Mouse (Mus musculus) limb, embryonic 14.5 days (tissue): ENCODE results near the gene Cdh9. TPM values are rescaled to one million over a fixed set of nuclear protein-coding genes. Genes with fewer than 3 reads are reported as not detected.
A peak's percentile ranks its signal among the peaks of the same experiment; 100 is the strongest.

ENCODE experiments used
- ATAC-seq: fragments of 200-750 bp; cut with Nextera tagmentation; 2 replicates; pipeline ENCODE4 v1.8.0; 2017; ENCODE audit warnings: low read depth, moderate number of reproducible peaks, moderate TSS enrichment; ENCODE audit not compliant: low FRiP score
- DNase-seq: peaks from one replicate; pipeline ENCODE4 v3.0.0-alpha.2; 2015; ENCODE audit warnings: low spot score
- H3K27ac ChIP-seq: fragments of 300-500 bp; sonication (generic); replicated peaks from 2 replicates; pipeline ENCODE4 v1.5.1; 2014; ENCODE audit warnings: low read depth, mild to moderate bottlenecking, low read length, moderate library complexity, mixed read lengths
- H3K27me3 ChIP-seq: fragments of 300-500 bp; sonication (generic); 2 replicates; pipeline ENCODE4 v1.6.1; 2014; ENCODE audit warnings: low read length, mixed read lengths; ENCODE audit not compliant: control insufficient read depth, insufficient read depth
- H3K36me3 ChIP-seq: fragments of 300-500 bp; sonication (generic); 2 replicates; pipeline ENCODE4 v1.6.1; 2014; ENCODE audit warnings: mild to moderate bottlenecking, low read length, moderate library complexity, mixed read lengths; ENCODE audit not compliant: control insufficient read depth, insufficient read depth
- H3K4me1 ChIP-seq: fragments of 300-500 bp; sonication (generic); 2 replicates; pipeline ENCODE4 v1.6.1; 2014; ENCODE audit warnings: antibody characterized with exemption, low read length, mixed read lengths; ENCODE audit not compliant: control insufficient read depth, insufficient read depth
- H3K4me2 ChIP-seq: fragments of 300-500 bp; sonication (generic); replicated peaks from 2 replicates; pipeline ENCODE4 v1.6.1; 2014; ENCODE audit warnings: low read depth, mild to moderate bottlenecking, low read length, moderate library complexity; ENCODE audit not compliant: severe bottlenecking
- H3K4me3 ChIP-seq: fragments of 300-500 bp; sonication (generic); replicated peaks from 2 replicates; pipeline ENCODE4 v1.5.1; 2014; ENCODE audit warnings: low read length
- H3K9ac ChIP-seq: fragments of 300-500 bp; sonication (generic); 2 replicates; pipeline ENCODE4 v1.6.1; 2014; ENCODE audit warnings: mild to moderate bottlenecking, low read depth, low read length, moderate library complexity; ENCODE audit not compliant: severe bottlenecking
- H3K9me3 ChIP-seq: fragments of 300-500 bp; sonication (generic); 2 replicates; pipeline ENCODE4 v1.6.1; 2016; ENCODE audit warnings: low read length; ENCODE audit not compliant: control insufficient read depth
- POLR2A ChIP-seq: fragments of 200-500 bp; IDR thresholded peaks from 2 replicates; pipeline ENCODE4 v1.8.0; 2012; ENCODE audit warnings: inconsistent platforms, mild to moderate bottlenecking, moderate library complexity, borderline replicate concordance; ENCODE audit not compliant: insufficient read depth, insufficient read length; ENCODE audit errors: extremely low read depth
- WGBS: fragments of 180-500 bp; shearing (Covaris S2); extraction: QIAGEN DNeasy Blood & Tissue Kit; methylation state at CpG from one replicate; pipeline ENCODE4 v1.1.7; 2014; 5-methylcytosine and 5-hydroxymethylcytosine counted together
- polyA plus RNA-seq, 2 experiments: library from polyadenylated mRNA; depleted of rRNA in 1 of 2; stranded (reverse) in 1 of 2; unstranded in 1 of 2; fragments of >200 nt; fragmentation: Nextera tagmentation in 1 of 2; extraction: Ambion mirVana in 1 of 2; gene quantifications; 2 replicates each; pipeline versions ENCODE4 v1.2.1 to v1.2.3; 2012 to 2014

Gene Cdh9
- 0.51 and 0.52 TPM in 2 replicates for polyA plus RNA-seq (2012; rRNA removed)
- 0.46 and 0.83 TPM in 2 replicates for polyA plus RNA-seq (2014; fragmentation: Nextera tagmentation; extraction: Ambion mirVana)

GRCm38 (mm10) chr15:16728470-16729011, at the start of gene Cdh9:
Cdh9 (plus strand) TSS chr15:16728756.
- ATAC-seq = no peak
- Histone ChIP-seq H3K9ac (peak within 1 kb of the TSS; percentile 40; the same call in 1 of the 2 replicates), H3K36me3 (no peaks in the 10 kb centered on the region), H3K27ac (no peak within 1 kb of the TSS), H3K4me3 (peak within 1 kb of the TSS; percentile 29), H3K4me2 (peak within 1 kb of the TSS; percentile 57), H3K27me3 (no peaks in the 10 kb centered on the region), H3K4me1 (0 out of 2 replicates have a peak, but pooled peaks cover 2% of the 10 kb centered on the region), H3K9me3 (no peaks in the 10 kb centered on the region)
- WGBS = 3% methylated on average over 14 of the region's 14 CpGs
- peak; percentile 31 for DNase-seq
- TF ChIP-seq POLR2A = no peak

GRCm38 (mm10) chr15:16679096-16679495, 49.5 kb upstream of the Cdh9 start:
- Histone ChIP-seq H3K9ac (no peak overlapping the region), H3K27me3 (no peaks in the 10 kb centered on the region), H3K4me2 (no peak overlapping the region), H3K36me3 (no peaks in the 10 kb centered on the region), H3K9me3 (no peaks in the 10 kb centered on the region), H3K27ac (no peak overlapping the region), H3K4me3 (no peak overlapping the region), H3K4me1 (no peaks in the 10 kb centered on the region)
- 82% methylated on average over 5 of the region's 5 CpGs for WGBS
- DNase-seq (no peak), ATAC-seq (no peak)
- no peak for TF ChIP-seq POLR2A

GRCm38 (mm10) chr15:16699821-16700220, 28.7 kb upstream of the Cdh9 start:
- Histone ChIP-seq H3K27ac (no peak overlapping the region), H3K4me1 (no peaks in the 10 kb centered on the region), H3K9ac (no peak overlapping the region), H3K36me3 (no peaks in the 10 kb centered on the region), H3K4me3 (no peak overlapping the region), H3K9me3 (no peaks in the 10 kb centered on the region), H3K27me3 (no peaks in the 10 kb centered on the region), H3K4me2 (no peak overlapping the region)
- 83% methylated on average over 3 of the region's 3 CpGs for WGBS
- no peak for DNase-seq
- no peak for TF ChIP-seq POLR2A
- no peak for ATAC-seq

- no peaks in the 10 kb centered on the region for H3K4me1 ChIP-seq
- TF ChIP-seq POLR2A = no peak
- DNase-seq = no peak
- H3K36me3 ChIP-seq = no peaks in the 10 kb centered on the region
- H3K9ac ChIP-seq = no peak overlapping the region
- H3K27me3 ChIP-seq = no peaks in the 10 kb centered on the region
- H3K4me2 ChIP-seq = no peak overlapping the region
- 67% methylated on average over 1 of the region's 1 CpGs for WGBS
- H3K27ac ChIP-seq = no peak overlapping the region
- no peak overlapping the region for H3K4me3 ChIP-seq
- H3K9me3 ChIP-seq = no peaks in the 10 kb centered on the region
- no peak for ATAC-seq
Measured at GRCm38 (mm10) chr15:16702340-16702739, 26.2 kb upstream of the Cdh9 start.

GRCm38 (mm10) chr15:16739088-16739487, 10.5 kb downstream of the Cdh9 start:
- DNase-seq (no peak), ATAC-seq (no peak)
- Histone ChIP-seq H3K4me2 (no peak overlapping the region), H3K4me1 (no peaks in the 10 kb centered on the region), H3K27me3 (no peaks in the 10 kb centered on the region), H3K9ac (no peak overlapping the region), H3K4me3 (no peak overlapping the region), H3K36me3 (no peaks in the 10 kb centered on the region), H3K9me3 (no peaks in the 10 kb centered on the region), H3K27ac (no peak overlapping the region)
- no peak for TF ChIP-seq POLR2A
- WGBS = 58% methylated on average over 4 of the region's 4 CpGs

- Histone ChIP-seq H3K36me3 (no peaks in the 10 kb centered on the region), H3K9ac (no peak overlapping the region), H3K9me3 (no peaks in the 10 kb centered on the region), H3K4me2 (no peak overlapping the region), H3K27me3 (no peaks in the 10 kb centered on the region), H3K4me1 (no peaks in the 10 kb centered on the region), H3K4me3 (no peak overlapping the region), H3K27ac (no peak overlapping the region)
- no peak for TF ChIP-seq POLR2A
- no peak for DNase-seq
- 92% methylated on average over 1 of the region's 1 CpGs for WGBS
- ATAC-seq = no peak
Measured at GRCm38 (mm10) chr15:16746672-16747071, 18.1 kb downstream of the Cdh9 start.
